Mouse (Mus musculus): ENCODE measurements around the gene C530008M17Rik. TPM values are rescaled to one million over a fixed set of nuclear protein-coding genes. Genes with fewer than 3 reads are reported as not detected.

C530008M17Rik gene
- polyA plus RNA-seq, 1 experiment from 2014 or later, result 3.8 TPM

DNA sequence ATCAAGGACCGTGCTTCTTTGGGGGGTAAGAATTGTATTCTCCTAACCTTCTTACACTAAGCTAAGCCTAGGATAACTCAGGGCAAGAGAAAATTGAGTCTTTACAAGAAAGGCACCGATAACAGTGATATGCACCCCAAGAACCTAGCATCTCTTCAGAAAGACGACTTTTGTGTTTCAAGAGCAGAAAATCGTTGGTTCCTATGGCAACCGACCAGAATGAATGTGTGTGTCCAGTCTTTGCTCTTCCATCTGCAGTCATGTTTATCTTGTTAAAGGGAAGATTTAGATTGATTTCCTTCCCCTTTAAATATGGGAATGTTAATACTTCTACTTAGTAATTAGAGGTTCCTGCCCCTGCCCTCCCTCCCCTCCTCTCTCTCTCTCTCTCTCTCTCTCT lies 27.1 kb downstream of the C530008M17Rik start:
- no peak for DNase-seq (ENCODE audit: low spot score)
- Histone ChIP-seq H3K9ac (replicated peaks; ENCODE audit: low read depth) (no peak overlapping the region), H3K27ac (ENCODE audit: low read length) (no peak overlapping the region), H3K4me1 (ENCODE audit: insufficient read depth, low read depth, low read length) (no peaks in the 10 kb centered on the region), H3K9me3 (ENCODE audit: low read length) (no peaks in the 10 kb centered on the region), H3K4me3 (ENCODE audit: low read depth, low read length) (no peak overlapping the region), H3K4me2 (replicated peaks; ENCODE audit: low read depth, low read length) (no peak overlapping the region), H3K27me3 (replicated peaks; ENCODE audit: insufficient read depth, low read length) (no peaks in the 10 kb centered on the region), H3K36me3 (ENCODE audit: insufficient read depth, low read length) (no peaks in the 10 kb centered on the region)
- WGBS, result 49% methylated on average over 5 of the region's 5 CpGs
- no peak for TF ChIP-seq EP300 (IDR thresholded peaks at IDR 0.05)
- no peak for TF ChIP-seq CTCF (IDR thresholded peaks at IDR 0.05)
- ATAC-seq, result no peak

DNA sequence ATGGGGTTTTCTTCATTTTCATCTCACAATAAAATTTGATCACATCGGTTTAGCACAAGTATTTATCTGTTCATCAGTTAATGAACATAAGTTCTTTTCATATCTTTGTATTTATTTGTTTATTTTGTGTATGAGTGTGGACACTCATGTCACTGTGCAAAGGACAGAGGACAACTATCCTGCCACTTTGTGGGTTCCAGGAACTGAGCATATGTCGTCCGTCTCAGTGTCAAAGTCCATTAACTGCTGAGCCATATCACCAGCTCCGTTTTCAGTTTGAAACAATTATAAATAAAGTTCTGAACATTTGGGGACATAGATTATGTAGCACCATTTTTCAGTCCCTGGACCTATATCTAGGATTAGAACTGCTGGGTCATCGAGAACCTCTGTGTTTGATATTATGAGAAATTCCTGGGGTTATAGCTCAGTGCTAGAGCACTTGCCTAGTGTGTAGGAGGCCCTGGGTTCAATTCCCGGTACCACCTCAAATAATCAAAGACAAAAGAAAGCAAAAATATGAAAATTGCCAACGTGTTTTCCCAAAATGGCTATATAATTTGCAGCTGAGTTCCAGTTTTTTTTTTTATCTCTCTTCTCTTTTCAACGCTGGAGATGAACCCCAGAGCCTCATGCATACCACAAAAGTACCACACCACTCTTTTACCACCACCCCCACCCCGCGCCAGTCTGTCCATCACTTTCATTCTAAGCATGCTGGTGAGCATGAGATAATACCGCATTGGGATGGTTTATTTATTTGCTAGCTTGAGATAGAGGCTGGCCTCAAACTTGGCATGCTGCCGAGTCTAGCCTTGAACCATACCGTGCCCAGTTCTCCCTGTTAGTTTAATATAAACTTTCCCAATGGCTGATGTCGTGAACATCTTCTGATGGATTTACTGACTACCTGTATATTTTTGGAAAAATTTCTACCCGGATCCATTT lies 28.6 kb downstream of the C530008M17Rik start:
- no peaks in the 10 kb centered on the region for H3K9me3 ChIP-seq (ENCODE audit: low read length)
- H3K9ac ChIP-seq (replicated peaks; ENCODE audit: low read depth), result no peak overlapping the region
- H3K36me3 ChIP-seq (ENCODE audit: insufficient read depth, low read length), result no peaks in the 10 kb centered on the region
- H3K27ac ChIP-seq (ENCODE audit: low read length), result no peak overlapping the region
- TF ChIP-seq CTCF (IDR thresholded peaks at IDR 0.05) (no peak), EP300 (IDR thresholded peaks at IDR 0.05) (no peak)
- no peaks in the 10 kb centered on the region for H3K27me3 ChIP-seq (replicated peaks; ENCODE audit: insufficient read depth, low read length)
- DNase-seq (ENCODE audit: low spot score) (no peak), ATAC-seq (no peak)
- 67% methylated on average over 15 of the region's 15 CpGs for WGBS
- H3K4me2 ChIP-seq (replicated peaks; ENCODE audit: low read depth, low read length), result no peak overlapping the region
- H3K4me1 ChIP-seq (ENCODE audit: insufficient read depth, low read depth, low read length), result no peaks in the 10 kb centered on the region
- no peak overlapping the region for H3K4me3 ChIP-seq (ENCODE audit: low read depth, low read length)

DNA sequence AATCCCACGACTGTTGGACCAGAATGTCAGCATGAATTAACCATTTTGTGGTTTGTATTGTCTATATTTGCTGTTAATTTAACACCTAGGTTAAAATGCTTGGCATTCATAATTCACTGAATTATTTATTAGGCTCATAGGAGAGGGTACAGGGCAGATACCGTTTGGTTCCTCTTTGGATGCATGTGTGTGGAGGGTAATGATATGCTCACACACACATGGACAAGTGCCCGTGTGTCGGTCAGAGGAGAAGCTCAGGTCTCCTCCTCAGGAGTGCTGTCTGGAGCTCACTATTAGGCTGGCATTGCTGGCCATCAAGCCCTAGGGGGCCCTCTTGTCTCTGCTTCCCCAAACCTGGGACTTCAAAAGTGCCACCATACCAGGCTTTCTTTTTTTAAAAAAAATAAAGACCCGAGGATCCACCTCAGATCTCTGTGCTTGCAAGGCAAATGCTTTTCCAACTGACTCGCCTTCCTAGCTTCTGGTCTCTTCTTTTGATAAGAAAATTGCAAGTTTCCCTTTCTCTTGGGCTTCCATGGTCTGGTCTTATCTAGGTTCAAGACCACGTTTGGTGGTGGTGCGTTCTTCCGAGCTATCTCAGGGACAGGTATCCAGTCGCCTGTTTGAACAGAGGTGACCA lies 31.8 kb downstream of the C530008M17Rik start:
- Histone ChIP-seq H3K4me2 (replicated peaks; ENCODE audit: low read depth, low read length) (no peak overlapping the region), H3K9ac (replicated peaks; ENCODE audit: low read depth) (no peak overlapping the region), H3K4me3 (ENCODE audit: low read depth, low read length) (no peak overlapping the region), H3K4me1 (ENCODE audit: insufficient read depth, low read depth, low read length) (no peaks in the 10 kb centered on the region), H3K27me3 (replicated peaks; ENCODE audit: insufficient read depth, low read length) (no peaks in the 10 kb centered on the region), H3K9me3 (ENCODE audit: low read length) (no peaks in the 10 kb centered on the region), H3K36me3 (ENCODE audit: insufficient read depth, low read length) (no peaks in the 10 kb centered on the region), H3K27ac (ENCODE audit: low read length) (no peak overlapping the region)
- 88% methylated on average over 10 of the region's 10 CpGs for WGBS
- DNase-seq (ENCODE audit: low spot score) (no peak), ATAC-seq (no peak)
- TF ChIP-seq EP300 (IDR thresholded peaks at IDR 0.05) (no peak), CTCF (IDR thresholded peaks at IDR 0.05) (no peak)

- H3K4me1 ChIP-seq (ENCODE audit: insufficient read depth, low read depth, low read length), result no peaks in the 10 kb centered on the region
- no peak overlapping the region for H3K4me3 ChIP-seq (ENCODE audit: low read depth, low read length)
- DNase-seq (ENCODE audit: low spot score) (no peak), ATAC-seq (no peak)
- H3K27me3 ChIP-seq (replicated peaks; ENCODE audit: insufficient read depth, low read length), result no peaks in the 10 kb centered on the region
- H3K4me2 ChIP-seq (replicated peaks; ENCODE audit: low read depth, low read length), result no peak overlapping the region
- 78% methylated on average over 6 of the region's 6 CpGs for WGBS
- no peaks in the 10 kb centered on the region for H3K9me3 ChIP-seq (ENCODE audit: low read length)
- TF ChIP-seq EP300 (IDR thresholded peaks at IDR 0.05) (no peak), CTCF (IDR thresholded peaks at IDR 0.05) (no peak)
- H3K27ac ChIP-seq (ENCODE audit: low read length), result no peak overlapping the region
- no peaks in the 10 kb centered on the region for H3K36me3 ChIP-seq (ENCODE audit: insufficient read depth, low read length)
- no peak overlapping the region for H3K9ac ChIP-seq (replicated peaks; ENCODE audit: low read depth)
Measured at GRCm38 (mm10) chr5:76688643-76689042, 32.3 kb downstream of the C530008M17Rik start.

- ATAC-seq (no peak), DNase-seq (ENCODE audit: low spot score) (no peak)
- TF ChIP-seq EP300 (IDR thresholded peaks at IDR 0.05), result no peak
- TF ChIP-seq CTCF (IDR thresholded peaks at IDR 0.05), result no peak
- H3K4me2 ChIP-seq (replicated peaks; ENCODE audit: low read depth, low read length), result no peak overlapping the region
- no peaks in the 10 kb centered on the region for H3K4me1 ChIP-seq (ENCODE audit: insufficient read depth, low read depth, low read length)
- H3K27ac ChIP-seq (ENCODE audit: low read length), result no peak overlapping the region
- no peaks in the 10 kb centered on the region for H3K9me3 ChIP-seq (ENCODE audit: low read length)
- 45% methylated on average over 5 of the region's 5 CpGs for WGBS
- H3K36me3 ChIP-seq (ENCODE audit: insufficient read depth, low read length), result no peaks in the 10 kb centered on the region
- no peak overlapping the region for H3K9ac ChIP-seq (replicated peaks; ENCODE audit: low read depth)
- no peak overlapping the region for H3K4me3 ChIP-seq (ENCODE audit: low read depth, low read length)
- H3K27me3 ChIP-seq (replicated peaks; ENCODE audit: insufficient read depth, low read length), result no peaks in the 10 kb centered on the region
Measured at GRCm38 (mm10) chr5:76690177-76690593, 33.9 kb downstream of the C530008M17Rik start.

- Histone ChIP-seq H3K27me3 (replicated peaks; ENCODE audit: insufficient read depth, low read length) (no peaks in the 10 kb centered on the region), H3K9ac (replicated peaks; ENCODE audit: low read depth) (no peak overlapping the region), H3K27ac (ENCODE audit: low read length) (no peak overlapping the region), H3K36me3 (ENCODE audit: insufficient read depth, low read length) (no peaks in the 10 kb centered on the region), H3K4me1 (ENCODE audit: insufficient read depth, low read depth, low read length) (no peaks in the 10 kb centered on the region), H3K4me3 (ENCODE audit: low read depth, low read length) (no peak overlapping the region), H3K9me3 (ENCODE audit: low read length) (no peaks in the 10 kb centered on the region), H3K4me2 (replicated peaks; ENCODE audit: low read depth, low read length) (no peak overlapping the region)
- WGBS, result 84% methylated on average over 5 of the region's 5 CpGs
- TF ChIP-seq CTCF (IDR thresholded peaks at IDR 0.05) (no peak), EP300 (IDR thresholded peaks at IDR 0.05) (no peak)
- DNase-seq (ENCODE audit: low spot score) (no peak), ATAC-seq (no peak)
Measured at GRCm38 (mm10) chr5:76691251-76691650, 34.9 kb downstream of the C530008M17Rik start.

All from lung, postnatal 0 days (tissue).